Mouse (Mus musculus): ENCODE results near the gene Rsc1a1.

Rsc1a1 gene

GRCm38 (mm10) chr4:141688505-141688904 is 3.1 kb upstream of the Rsc1a1 start:
- no peak for DNase-seq

GRCm38 (mm10) chr4:141686525-141686924 is 1.1 kb upstream of the Rsc1a1 start:
- DNase-seq = no peak

GRCm38 (mm10) chr4:141686093-141686492 is 694 bp upstream of the Rsc1a1 start:
- DNase-seq = no peak

- no peak for DNase-seq
These were observed 2.6 kb downstream of the Rsc1a1 start for GRCm38 (mm10) chr4:141682706-141683230.

GRCm38 (mm10) chr4:141681767-141682166 is 3.6 kb downstream of the Rsc1a1 start:
- DNase-seq = no peak

GRCm38 (mm10) chr4:141680892-141681291 is 4.5 kb downstream of the Rsc1a1 start:
- DNase-seq = no peak

GRCm38 (mm10) chr4:141679016-141679415 is 6.4 kb downstream of the Rsc1a1 start:
- no peak for DNase-seq

GRCm38 (mm10) chr4:141676462-141676979 is 8.9 kb downstream of the Rsc1a1 start:
- no peak for DNase-seq

GRCm38 (mm10) chr4:141672325-141672724 is 13.1 kb downstream of the Rsc1a1 start:
- DNase-seq = no peak

- no peak for DNase-seq
These were observed 14.0 kb downstream of the Rsc1a1 start for GRCm38 (mm10) chr4:141671389-141671788.

GRCm38 (mm10) chr4:141669898-141670712 is 15.3 kb downstream of the Rsc1a1 start:
- no peak for DNase-seq

GRCm38 (mm10) chr4:141664799-141665198 is 20.6 kb downstream of the Rsc1a1 start, which contains the start of gene Plekhm2:
Gene Plekhm2, minus strand, starts transcription at chr4:141664899.
- DNase-seq = no peak

GRCm38 (mm10) chr4:141664011-141664745 is 21.2 kb downstream of the Rsc1a1 start:
- peak; percentile 77 for DNase-seq

GRCm38 (mm10) chr4:141663122-141663931 is 22.1 kb downstream of the Rsc1a1 start:
- DNase-seq = peak; percentile 39

- DNase-seq = no peak
These were observed 24.5 kb downstream of the Rsc1a1 start for GRCm38 (mm10) chr4:141660884-141661283.

GRCm38 (mm10) chr4:141659739-141660138 is 25.7 kb downstream of the Rsc1a1 start:
- no peak for DNase-seq

- DNase-seq = no peak
These were observed 26.4 kb downstream of the Rsc1a1 start for GRCm38 (mm10) chr4:141658846-141659484.

GRCm38 (mm10) chr4:141656932-141657331 is 28.5 kb downstream of the Rsc1a1 start:
- no peak for DNase-seq

- peak; percentile 68 for DNase-seq
These were observed 29.3 kb downstream of the Rsc1a1 start for GRCm38 (mm10) chr4:141655908-141656608.

- no peak for DNase-seq
These were observed 30.9 kb downstream of the Rsc1a1 start for GRCm38 (mm10) chr4:141654509-141654908.

GRCm38 (mm10) chr4:141653813-141654212 is 31.6 kb downstream of the Rsc1a1 start:
- DNase-seq = no peak
